Mouse (Mus musculus) hindbrain, postnatal 0 days (tissue): ENCODE measurements around the gene As3mt. TPM values are rescaled to one million over a fixed set of nuclear protein-coding genes. Genes with fewer than 3 reads are reported as not detected.

Experiments
- ATAC-seq: fragments of 200-750 bp; cut with Nextera tagmentation; 2 replicates; pipeline ENCODE4 v1.8.0; 2017; ENCODE audit warnings: mild to moderate bottlenecking, moderate TSS enrichment, moderate library complexity
- DNase-seq: peaks from one replicate; pipeline ENCODE4 v3.0.0-alpha.2; 2015; ENCODE audit warnings: low spot score
- H3K27ac ChIP-seq: fragments of 300-500 bp; sonication (generic); 2 replicates; pipeline ENCODE4 v1.5.1; 2014; ENCODE audit warnings: mild to moderate bottlenecking
- H3K27me3 ChIP-seq: fragments of 300-500 bp; sonication (generic); 2 replicates; pipeline ENCODE4 v1.6.1; 2014; ENCODE audit warnings: low read length, mixed read lengths; ENCODE audit not compliant: insufficient read depth
- H3K36me3 ChIP-seq: fragments of 300-500 bp; sonication (generic); 2 replicates; pipeline ENCODE4 v1.6.1; 2014; ENCODE audit warnings: low read length, mixed read lengths; ENCODE audit not compliant: insufficient read depth
- H3K4me1 ChIP-seq: fragments of 300-500 bp; sonication (generic); 2 replicates; pipeline ENCODE4 v1.6.1; 2014; ENCODE audit warnings: antibody characterized with exemption, low read length, mixed read lengths; ENCODE audit not compliant: insufficient read depth
- H3K4me2 ChIP-seq: fragments of 300-500 bp; sonication (generic); 2 replicates; pipeline ENCODE4 v1.6.1; 2014; ENCODE audit warnings: low read depth, mild to moderate bottlenecking, low read length, moderate library complexity, mixed read lengths
- H3K4me3 ChIP-seq: fragments of 300-500 bp; sonication (generic); 2 replicates; pipeline ENCODE4 v1.5.1; 2014; ENCODE audit warnings: low read length
- H3K9ac ChIP-seq: fragments of 300-500 bp; sonication (generic); replicated peaks from 2 replicates; pipeline ENCODE4 v1.6.1; 2014; ENCODE audit warnings: mild to moderate bottlenecking, low read length, moderate library complexity, mixed read lengths
- H3K9me3 ChIP-seq: fragments of 300-500 bp; sonication (generic); 2 replicates; pipeline ENCODE4 v1.6.1; 2016; ENCODE audit warnings: low read length, mixed read lengths
- CTCF ChIP-seq: IDR thresholded peaks from 2 replicates; pipeline ENCODE4 v1.5.1; 2016; ENCODE audit warnings: antibody characterized with exemption, control low read depth, low read depth
- WGBS: fragments of 180-500 bp; shearing (Covaris S2); extraction: QIAGEN DNeasy Blood & Tissue Kit; methylation state at CpG from one replicate; pipeline ENCODE4 v1.1.7; 2014; 5-methylcytosine and 5-hydroxymethylcytosine counted together
- polyA plus RNA-seq: library from polyadenylated mRNA; unstranded; fragments of >200 nt; fragmentation: Nextera tagmentation; extraction: Ambion mirVana; gene quantifications from 2 replicates; pipeline ENCODE4 v1.2.1, GENCODE M21; 2015
- total RNA-seq: library from RNA; depleted of rRNA; stranded (reverse); fragments of >200 nt; gene quantifications from 2 replicates; pipeline ENCODE4 v1.2.3, GENCODE M21; 2014

As3mt gene
- total and polyA plus RNA-seq, 2 experiments from 2014 or later: 19.0 to 32.9 TPM

DNA sequence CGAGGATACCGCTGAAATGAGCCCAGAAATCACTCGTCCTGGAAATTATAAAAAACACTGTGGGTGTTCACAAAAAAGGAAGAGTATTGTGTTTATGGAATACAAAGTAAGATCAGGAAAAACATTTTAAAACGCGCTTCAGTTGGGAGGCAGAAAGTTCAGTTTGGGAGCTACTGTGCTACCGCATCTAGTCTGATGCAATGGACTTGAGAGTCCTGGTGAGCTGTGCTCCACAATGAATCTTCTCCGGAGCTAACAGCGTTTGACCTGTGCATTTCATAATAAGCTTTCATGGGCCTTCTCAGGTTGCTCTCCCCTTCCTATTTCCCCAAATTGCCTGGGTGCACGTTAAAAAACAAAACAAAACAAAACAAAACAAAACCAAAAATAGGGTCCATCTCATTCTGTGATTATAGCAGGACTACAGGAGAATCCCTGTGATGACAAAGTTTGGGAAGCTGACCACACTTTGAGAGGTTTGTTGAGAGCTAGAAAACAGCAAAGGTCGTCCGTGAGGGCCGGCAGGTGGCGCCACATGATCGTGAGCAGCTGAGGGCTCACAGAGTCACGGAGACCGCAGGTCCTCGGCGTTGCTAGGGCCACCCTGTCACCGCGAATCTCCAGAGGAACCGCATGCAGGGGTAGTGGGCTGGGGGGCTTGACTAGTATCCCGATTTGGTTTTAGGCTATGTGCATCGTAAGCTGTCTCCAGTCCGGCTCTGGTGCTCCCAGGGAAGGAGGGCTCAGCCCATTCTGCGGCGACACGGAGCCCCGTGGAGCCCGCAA lies 53.3 kb downstream of the As3mt start:
- Histone ChIP-seq H3K27ac (peak overlapping the region; percentile 95), H3K27me3 (no peaks in the 10 kb centered on the region), H3K36me3 (no peaks in the 10 kb centered on the region), H3K4me1 (peaks cover 7% of the 10 kb centered on the region), H3K9me3 (no peaks in the 10 kb centered on the region), H3K4me3 (peak overlapping the region; percentile 92), H3K9ac (no peak overlapping the region), H3K4me2 (peak overlapping the region; percentile 89)
- ATAC-seq (peak; percentile 74), DNase-seq (peak; percentile 93)
- 17% methylated on average over 29 of the region's 29 CpGs for WGBS
- TF ChIP-seq CTCF: peak; percentile 93

- no peaks in the 10 kb centered on the region for H3K27me3 ChIP-seq
- DNase-seq (peak; percentile 100), ATAC-seq (peak; percentile 97)
- peak within 1 kb of the TSS; percentile 95 for H3K27ac ChIP-seq
- H3K4me1 ChIP-seq: peaks cover 13% of the 10 kb centered on the region
- no peaks in the 10 kb centered on the region for H3K9me3 ChIP-seq
- under 1% methylated on average over 59 of the region's 59 CpGs for WGBS
- H3K9ac ChIP-seq: peak within 1 kb of the TSS; percentile 89
- peak within 1 kb of the TSS; percentile 89 for H3K4me2 ChIP-seq
- TF ChIP-seq CTCF: no peak
- no peaks in the 10 kb centered on the region for H3K36me3 ChIP-seq
- H3K4me3 ChIP-seq: peak within 1 kb of the TSS; percentile 92
These were observed 54.1 kb downstream of the As3mt start, which contains the start of gene Cnnm2 for GRCm38 (mm10) chr19:46761247-46761946. Cnnm2 (plus strand) TSS chr19:46761596.

DNA sequence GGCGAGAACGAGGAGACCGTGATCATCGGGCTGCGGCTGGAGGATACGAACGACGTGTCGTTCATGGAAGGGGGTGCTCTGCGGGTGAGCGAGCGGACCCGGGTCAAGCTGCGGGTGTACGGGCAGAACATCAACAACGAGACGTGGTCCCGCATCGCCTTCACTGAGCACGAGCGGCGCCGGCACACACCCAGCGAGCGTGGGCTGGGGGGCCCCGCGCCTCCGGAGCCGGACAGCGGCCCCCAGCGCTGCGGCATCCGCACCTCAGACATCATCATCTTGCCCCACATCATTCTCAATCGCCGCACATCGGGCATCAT lies 54.7 kb downstream of the As3mt start:
- TF ChIP-seq CTCF: no peak
- Histone ChIP-seq H3K4me1 (peaks cover 14% of the 10 kb centered on the region), H3K36me3 (no peaks in the 10 kb centered on the region), H3K27me3 (no peaks in the 10 kb centered on the region), H3K4me3 (peak overlapping the region; percentile 92), H3K9me3 (no peaks in the 10 kb centered on the region), H3K27ac (peak overlapping the region; percentile 95), H3K9ac (peak overlapping the region; percentile 89), H3K4me2 (peak overlapping the region; percentile 89)
- WGBS: under 1% methylated on average over 36 of the region's 36 CpGs
- no peak for DNase-seq
- ATAC-seq: no peak; the same call in 1 of the 2 replicates

- Histone ChIP-seq H3K4me3 (peak overlapping the region; percentile 92), H3K4me1 (peaks cover 14% of the 10 kb centered on the region), H3K9me3 (no peaks in the 10 kb centered on the region), H3K27ac (peak overlapping the region; percentile 95), H3K27me3 (no peaks in the 10 kb centered on the region), H3K36me3 (no peaks in the 10 kb centered on the region), H3K4me2 (peak overlapping the region; percentile 89), H3K9ac (peak overlapping the region; percentile 89)
- TF ChIP-seq CTCF: no peak
- ATAC-seq (no peak), DNase-seq (peak; percentile 45)
- under 1% methylated on average over 48 of the region's 50 CpGs for WGBS
These were observed 55.2 kb downstream of the As3mt start for GRCm38 (mm10) chr19:46762291-46762991.

GRCm38 (mm10) chr19:46762992-46763342 lies 55.7 kb downstream of the As3mt start:
- Histone ChIP-seq H3K36me3 (no peaks in the 10 kb centered on the region), H3K27ac (0 out of 2 replicates have a peak overlapping the region, but pooled peaks have one; percentile 95), H3K4me2 (peak overlapping the region; percentile 89), H3K4me1 (peaks cover 14% of the 10 kb centered on the region), H3K4me3 (peak overlapping the region; percentile 92), H3K27me3 (no peaks in the 10 kb centered on the region), H3K9ac (peak overlapping the region; percentile 89), H3K9me3 (no peaks in the 10 kb centered on the region)
- DNase-seq (peak; percentile 43), ATAC-seq (no peak)
- under 1% methylated on average over 19 of the region's 19 CpGs for WGBS
- TF ChIP-seq CTCF: no peak

GRCm38 (mm10) chr19:46763356-46763755 lies 56.1 kb downstream of the As3mt start:
- TF ChIP-seq CTCF: no peak
- ATAC-seq: no peak
- H3K36me3 ChIP-seq: no peaks in the 10 kb centered on the region
- no peaks in the 10 kb centered on the region for H3K27me3 ChIP-seq
- no peaks in the 10 kb centered on the region for H3K9me3 ChIP-seq
- 15% methylated on average over 7 of the region's 7 CpGs for WGBS
- peak; percentile 40 for DNase-seq
- peak overlapping the region; percentile 89 for H3K9ac ChIP-seq
- peaks cover 14% of the 10 kb centered on the region for H3K4me1 ChIP-seq
- peak overlapping the region; percentile 89 for H3K4me2 ChIP-seq
- H3K4me3 ChIP-seq: peak overlapping the region; percentile 92
- H3K27ac ChIP-seq: no peak overlapping the region
